Mouse (Mus musculus) limb, embryonic 11.5 days (tissue): ENCODE data around the gene BC055324. TPM values are rescaled to one million over a fixed set of nuclear protein-coding genes. Genes with fewer than 3 reads are reported as not detected.

Experiments used
- ATAC-seq: fragments of 200-750 bp; cut with Nextera tagmentation; 2 replicates; pipeline ENCODE4 v1.8.0; 2017; ENCODE audit warnings: low read depth; ENCODE audit not compliant: insufficient number of reproducible peaks, low FRiP score, low TSS enrichment
- DNase-seq: peaks from one replicate; pipeline ENCODE4 v3.0.0-alpha.2; 2015; ENCODE audit warnings: low spot score
- H3K27ac ChIP-seq: fragments of 300-500 bp; sonication (generic); replicated peaks from 2 replicates; pipeline ENCODE4 v1.5.1; 2014; ENCODE audit warnings: low read depth, mild to moderate bottlenecking, low read length
- H3K27me3 ChIP-seq: fragments of 300-500 bp; sonication (generic); 2 replicates; pipeline ENCODE4 v1.6.1; 2014; ENCODE audit warnings: mild to moderate bottlenecking, low read length, mixed read lengths; ENCODE audit not compliant: control insufficient read depth, insufficient read depth
- H3K36me3 ChIP-seq: fragments of 300-500 bp; sonication (generic); 2 replicates; pipeline ENCODE4 v1.6.1; 2014; ENCODE audit warnings: mild to moderate bottlenecking, low read length, moderate library complexity, mixed read lengths; ENCODE audit not compliant: control insufficient read depth, insufficient read depth
- H3K4me1 ChIP-seq: fragments of 300-500 bp; sonication (generic); 2 replicates; pipeline ENCODE4 v1.6.1; 2014; ENCODE audit warnings: low read length, mixed read lengths; ENCODE audit not compliant: control insufficient read depth, insufficient read depth
- H3K4me2 ChIP-seq: fragments of 300-500 bp; sonication (generic); 2 replicates; pipeline ENCODE4 v1.6.1; 2014; ENCODE audit warnings: low read depth, mild to moderate bottlenecking, moderate library complexity; ENCODE audit not compliant: severe bottlenecking
- H3K4me3 ChIP-seq: fragments of 300-500 bp; sonication (generic); 2 replicates; pipeline ENCODE4 v1.5.1; 2014; ENCODE audit warnings: low read depth, low read length
- H3K9ac ChIP-seq: fragments of 300-500 bp; sonication (generic); 2 replicates; pipeline ENCODE4 v1.6.1; 2014; ENCODE audit warnings: mild to moderate bottlenecking, low read length
- H3K9me3 ChIP-seq: fragments of 300-500 bp; sonication (generic); 2 replicates; pipeline ENCODE4 v1.6.1; 2016; ENCODE audit warnings: low read length; ENCODE audit not compliant: control insufficient read depth
- WGBS: fragments of 180-500 bp; shearing (Covaris S2); extraction: QIAGEN DNeasy Blood & Tissue Kit; methylation state at CpG from one replicate; pipeline ENCODE4 v1.1.7; 2014; 5-methylcytosine and 5-hydroxymethylcytosine counted together
- polyA plus RNA-seq: library from polyadenylated mRNA; unstranded; fragments of >200 nt; fragmentation: Nextera tagmentation; extraction: Ambion mirVana; gene quantifications from 2 replicates; pipeline ENCODE4 v1.2.1, GENCODE M21; 2014

The BC055324 gene
- polyA plus RNA-seq, 1 experiment from 2014 or later, result 45.2 TPM

DNA sequence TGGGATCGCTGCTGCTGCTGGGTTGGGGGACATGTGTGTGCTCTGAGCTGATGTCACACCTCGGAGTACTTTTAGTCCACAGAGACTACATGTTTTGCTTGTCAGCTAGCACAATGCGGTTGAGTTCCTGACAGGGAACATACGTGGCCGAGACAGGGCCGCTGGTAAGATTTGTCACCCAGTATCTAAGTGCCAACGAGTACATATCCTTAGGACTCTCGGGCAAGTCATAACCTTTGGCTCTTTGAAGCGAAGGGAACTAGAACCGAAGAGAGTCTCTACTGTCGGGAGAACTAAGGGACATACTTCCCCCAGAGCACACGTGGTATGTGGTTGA is 64.2 kb downstream of the BC055324 start:
- WGBS, result 5% methylated on average over 12 of the region's 12 CpGs
- no peak for DNase-seq
- peak overlapping the region; percentile 95 for H3K4me3 ChIP-seq
- H3K4me2 ChIP-seq, result peak overlapping the region; percentile 72
- peaks cover 12% of the 10 kb centered on the region for H3K4me1 ChIP-seq
- no peaks in the 10 kb centered on the region for H3K27me3 ChIP-seq
- no peak overlapping the region for H3K27ac ChIP-seq
- peaks cover 3% of the 10 kb centered on the region; the same call in 1 of the 2 replicates for H3K36me3 ChIP-seq
- no peak for ATAC-seq
- no peaks in the 10 kb centered on the region for H3K9me3 ChIP-seq
- H3K9ac ChIP-seq, result peak overlapping the region; percentile 95

- ATAC-seq (peak; percentile 90), DNase-seq (peak; percentile 94)
- under 1% methylated on average over 71 of the region's 77 CpGs for WGBS
- Histone ChIP-seq H3K36me3 (peaks cover 3% of the 10 kb centered on the region; the same call in 1 of the 2 replicates), H3K9me3 (no peaks in the 10 kb centered on the region), H3K27me3 (no peaks in the 10 kb centered on the region), H3K4me1 (peaks cover 12% of the 10 kb centered on the region), H3K27ac (no peak overlapping the region), H3K9ac (peak overlapping the region; percentile 95), H3K4me3 (peak overlapping the region; percentile 95), H3K4me2 (peak overlapping the region; percentile 72)
Observed at GRCm38 (mm10) chr1:163929636-163930457, 64.7 kb downstream of the BC055324 start.

- Histone ChIP-seq H3K27me3 (no peaks in the 10 kb centered on the region), H3K9ac (peak within 1 kb of the TSS; percentile 95), H3K4me2 (peak within 1 kb of the TSS; percentile 72), H3K27ac (no peak within 1 kb of the TSS), H3K4me3 (peak within 1 kb of the TSS; percentile 95), H3K36me3 (no peaks in the 10 kb centered on the region), H3K9me3 (no peaks in the 10 kb centered on the region), H3K4me1 (peaks cover 12% of the 10 kb centered on the region)
- ATAC-seq (no peak), DNase-seq (no peak)
- WGBS, result 72% methylated on average over 7 of the region's 7 CpGs
Observed at GRCm38 (mm10) chr1:163928846-163929245, 65.8 kb downstream of the BC055324 start, which contains the start of gene Scyl3. Gene Scyl3 (plus strand): TSS chr1:163929100.

GRCm38 (mm10) chr1:163924093-163924492 is 70.5 kb downstream of the BC055324 start:
- ATAC-seq (no peak), DNase-seq (no peak)
- H3K36me3 ChIP-seq, result no peaks in the 10 kb centered on the region
- H3K4me1 ChIP-seq, result peaks cover 4% of the 10 kb centered on the region; the same call in 1 of the 2 replicates
- H3K27me3 ChIP-seq, result no peaks in the 10 kb centered on the region
- WGBS, result 91% methylated on average over 8 of the region's 8 CpGs
- H3K9me3 ChIP-seq, result no peaks in the 10 kb centered on the region
- H3K4me3 ChIP-seq, result no peak overlapping the region
- no peak overlapping the region for H3K27ac ChIP-seq
- no peak overlapping the region for H3K4me2 ChIP-seq
- no peak overlapping the region for H3K9ac ChIP-seq

DNA sequence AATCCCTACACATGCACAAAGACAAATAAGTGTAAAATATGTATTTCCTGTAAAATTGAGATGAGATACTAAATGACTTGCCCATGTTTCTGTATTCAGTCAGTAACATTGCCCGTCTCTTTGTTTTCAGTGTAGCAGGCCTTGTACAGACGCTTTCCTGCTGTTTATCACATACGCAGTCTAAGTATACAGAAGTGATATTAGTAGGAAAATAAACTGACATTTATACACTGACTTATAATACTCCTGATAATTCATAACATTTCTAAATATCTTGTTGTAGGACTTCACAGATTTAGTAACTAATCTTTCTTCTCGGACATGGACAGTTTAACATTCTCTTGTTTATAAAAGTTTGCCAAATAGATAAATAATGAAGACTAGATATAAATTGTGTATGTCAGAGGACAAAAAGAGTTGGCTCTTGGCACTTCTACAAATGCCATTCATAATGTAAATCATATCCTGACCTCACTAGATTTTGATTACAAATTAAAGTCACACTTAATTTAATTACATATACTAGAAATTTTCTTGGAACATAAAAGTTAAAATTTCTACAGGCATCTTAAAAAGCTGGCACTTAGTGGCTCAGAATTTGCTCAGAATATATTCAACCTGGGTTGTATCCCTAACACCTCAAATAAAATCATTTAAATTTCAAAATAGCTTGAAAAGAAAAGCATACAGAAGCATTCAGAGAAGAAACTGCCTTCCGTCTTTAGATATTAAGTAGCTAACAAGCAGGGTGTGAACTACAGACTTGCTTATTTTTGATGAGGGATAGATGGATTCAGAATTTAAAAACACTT is 77.0 kb downstream of the BC055324 start:
- 95% methylated on average over 5 of the region's 5 CpGs for WGBS
- Histone ChIP-seq H3K9me3 (no peaks in the 10 kb centered on the region), H3K27ac (no peak overlapping the region), H3K4me1 (no peaks in the 10 kb centered on the region), H3K27me3 (no peaks in the 10 kb centered on the region), H3K36me3 (peaks cover 2% of the 10 kb centered on the region; the same call in 1 of the 2 replicates), H3K4me2 (no peak overlapping the region), H3K4me3 (no peak overlapping the region), H3K9ac (no peak overlapping the region)
- DNase-seq (no peak), ATAC-seq (no peak)

- H3K4me3 ChIP-seq, result no peak overlapping the region
- WGBS, result 86% methylated on average over 11 of the region's 11 CpGs
- no peak overlapping the region for H3K27ac ChIP-seq
- H3K4me1 ChIP-seq, result peaks cover 11% of the 10 kb centered on the region; the same call in 1 of the 2 replicates
- no peaks in the 10 kb centered on the region for H3K9me3 ChIP-seq
- no peak for DNase-seq
- no peak for ATAC-seq
- H3K9ac ChIP-seq, result no peak overlapping the region
- peaks cover 2% of the 10 kb centered on the region; the same call in 1 of the 2 replicates for H3K36me3 ChIP-seq
- no peak overlapping the region for H3K4me2 ChIP-seq
- H3K27me3 ChIP-seq, result no peaks in the 10 kb centered on the region
Observed at GRCm38 (mm10) chr1:163911981-163912380, 82.6 kb downstream of the BC055324 start.

- peaks cover 11% of the 10 kb centered on the region; the same call in 1 of the 2 replicates for H3K4me1 ChIP-seq
- H3K9ac ChIP-seq, result no peak overlapping the region
- no peaks in the 10 kb centered on the region for H3K9me3 ChIP-seq
- H3K27me3 ChIP-seq, result no peaks in the 10 kb centered on the region
- 85% methylated on average over 9 of the region's 9 CpGs for WGBS
- no peak overlapping the region for H3K4me2 ChIP-seq
- DNase-seq (no peak), ATAC-seq (no peak)
- no peak overlapping the region for H3K4me3 ChIP-seq
- H3K36me3 ChIP-seq, result peaks cover 2% of the 10 kb centered on the region; the same call in 1 of the 2 replicates
- H3K27ac ChIP-seq, result no peak overlapping the region
Observed at GRCm38 (mm10) chr1:163910785-163911184, 83.8 kb downstream of the BC055324 start.

GRCm38 (mm10) chr1:163910343-163910742 is 84.3 kb downstream of the BC055324 start:
- peaks cover 11% of the 10 kb centered on the region for H3K4me1 ChIP-seq
- ATAC-seq (no peak), DNase-seq (peak; percentile 58)
- no peaks in the 10 kb centered on the region for H3K36me3 ChIP-seq
- no peak overlapping the region for H3K9ac ChIP-seq
- H3K9me3 ChIP-seq, result no peaks in the 10 kb centered on the region
- 5% methylated on average over 2 of the region's 2 CpGs for WGBS
- no peaks in the 10 kb centered on the region for H3K27me3 ChIP-seq
- no peak overlapping the region for H3K27ac ChIP-seq
- H3K4me3 ChIP-seq, result no peak overlapping the region
- no peak overlapping the region for H3K4me2 ChIP-seq
